Mouse (Mus musculus): ENCODE measurements around the gene Dact3.
A peak's percentile ranks its signal among the peaks of the same experiment; 100 is the strongest.

The Dact3 gene

DNA sequence AGATGAGACGGTGACA lies at the start of gene Dact3:
Dact3 (plus strand) TSS at position 8 of the 16 bp plus-strand sequence.
- no peak for DNase-seq

DNA sequence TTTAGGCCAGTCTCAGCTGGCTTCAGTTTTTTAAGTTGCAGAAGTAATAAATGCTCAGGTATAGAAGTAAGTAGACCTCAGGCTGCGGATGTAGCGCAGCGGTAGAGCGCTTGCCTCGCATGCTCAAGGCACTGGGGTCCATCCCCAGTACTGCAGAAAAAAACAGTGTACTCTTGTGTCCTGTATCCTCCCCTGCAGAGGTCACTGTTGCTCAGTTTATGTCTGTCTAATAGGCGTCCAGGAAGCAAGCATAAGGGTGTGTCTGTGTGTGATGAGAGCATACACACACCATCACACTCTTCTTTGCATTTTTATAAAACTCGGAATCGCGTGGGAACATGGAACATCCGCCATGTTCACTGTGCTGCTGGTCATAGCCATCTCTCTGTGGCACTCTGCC lies 49.3 kb upstream of the Dact3 start:
- peak; percentile 46 for DNase-seq

DNA sequence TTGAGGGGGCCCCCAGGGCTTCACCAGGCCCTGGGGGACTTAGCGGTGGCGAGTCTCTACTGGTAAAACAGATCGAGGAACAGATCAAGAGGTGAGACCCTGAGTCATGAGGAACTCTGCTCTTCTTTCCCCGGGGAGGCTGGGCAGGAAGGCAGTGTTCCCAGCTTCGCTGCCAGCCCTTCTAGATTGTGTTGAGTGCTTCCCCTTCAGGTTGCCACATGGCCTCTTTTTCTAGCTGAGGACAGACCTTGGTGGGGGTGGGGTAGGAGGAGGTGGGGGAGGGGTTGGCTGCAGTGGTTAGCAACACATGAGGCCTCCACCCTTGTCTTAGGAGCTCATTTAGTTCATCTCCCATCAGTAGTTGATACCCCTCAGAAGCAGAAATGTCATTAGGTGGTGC lies 48.5 kb upstream of the Dact3 start:
- no peak for DNase-seq

DNA sequence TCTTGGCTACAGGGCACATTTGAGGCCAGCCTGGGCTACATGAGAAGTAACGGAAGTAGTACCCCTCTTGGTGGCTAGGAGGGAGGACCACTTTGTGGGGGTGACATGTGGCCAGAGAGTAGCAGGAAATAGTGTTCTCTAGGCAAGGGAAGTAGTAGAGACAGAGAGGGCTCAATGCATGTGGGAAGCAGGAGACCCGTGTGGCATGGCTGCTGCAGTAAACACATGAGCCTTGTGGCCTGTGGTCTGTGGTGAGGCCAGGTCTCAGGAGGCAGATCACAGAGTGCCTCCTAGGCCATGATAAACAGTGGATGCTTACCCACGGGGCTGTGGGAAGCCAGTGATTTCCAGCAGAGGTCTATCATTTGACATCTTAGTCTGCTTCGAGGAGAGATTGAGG lies 47.8 kb upstream of the Dact3 start:
- no peak for DNase-seq

DNA sequence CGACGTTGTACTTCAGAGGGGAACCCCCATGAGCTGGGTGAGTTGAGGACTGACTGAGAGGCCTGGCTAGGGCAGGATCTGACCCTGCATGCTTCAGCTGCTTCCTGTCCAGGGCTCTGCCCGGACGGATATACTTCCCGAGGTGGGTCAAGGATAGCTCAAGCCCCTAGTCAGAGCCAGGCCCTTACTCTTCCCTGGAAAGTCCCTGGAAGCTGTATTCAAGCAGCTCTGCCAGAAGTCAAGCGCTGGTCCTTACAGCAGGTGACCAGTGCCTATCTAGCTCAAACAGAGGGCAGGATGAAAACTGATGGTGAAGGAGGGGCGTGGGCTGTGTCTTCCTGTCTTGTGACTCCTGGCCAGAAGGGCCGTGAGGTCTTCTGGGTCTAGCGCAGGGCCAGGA lies 44.7 kb upstream of the Dact3 start:
- DNase-seq, result peak; percentile 51

DNA sequence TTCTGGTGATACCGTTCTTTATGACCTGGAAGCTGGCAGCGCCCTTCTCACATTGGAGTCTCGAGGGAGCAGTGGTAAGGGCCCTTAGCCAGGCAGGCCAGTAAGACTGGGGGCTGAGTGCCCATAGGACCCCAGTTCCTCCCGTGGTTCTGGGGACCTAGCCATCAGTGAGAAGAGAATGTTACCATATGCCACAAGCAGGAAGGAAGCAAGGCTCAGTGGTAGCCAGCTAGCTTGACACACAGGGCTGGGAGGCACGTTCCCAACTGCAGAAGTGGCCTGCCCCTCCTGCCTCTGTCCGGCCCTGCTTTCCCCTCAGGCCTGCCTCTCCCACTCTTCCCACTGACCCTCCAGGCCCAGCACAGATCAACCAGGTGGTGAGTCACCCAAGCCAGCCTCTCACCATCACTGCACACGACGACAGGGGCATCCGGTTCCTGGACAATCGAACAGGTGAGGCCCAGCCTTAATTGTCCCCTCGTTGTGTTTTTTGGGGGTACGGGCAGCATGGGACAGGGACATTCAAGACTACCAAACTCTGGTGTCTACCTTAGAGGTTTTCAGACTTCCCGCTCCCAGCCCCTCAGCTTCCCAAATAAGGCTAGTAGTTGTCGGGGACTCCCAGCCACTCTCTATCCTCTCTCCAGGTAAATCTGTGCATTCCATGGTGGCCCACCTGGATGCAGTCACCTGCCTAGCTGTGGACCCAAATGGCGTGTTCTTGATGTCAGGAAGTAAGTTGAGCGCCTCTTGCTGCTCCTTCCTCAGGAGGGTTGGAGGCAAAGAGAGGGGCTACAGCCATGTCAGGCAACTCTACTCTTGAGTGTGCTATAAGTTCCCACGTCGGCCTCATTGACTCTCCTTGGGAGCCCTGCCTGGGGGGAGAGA lies 37.0 kb upstream of the Dact3 start:
- no peak for DNase-seq

DNA sequence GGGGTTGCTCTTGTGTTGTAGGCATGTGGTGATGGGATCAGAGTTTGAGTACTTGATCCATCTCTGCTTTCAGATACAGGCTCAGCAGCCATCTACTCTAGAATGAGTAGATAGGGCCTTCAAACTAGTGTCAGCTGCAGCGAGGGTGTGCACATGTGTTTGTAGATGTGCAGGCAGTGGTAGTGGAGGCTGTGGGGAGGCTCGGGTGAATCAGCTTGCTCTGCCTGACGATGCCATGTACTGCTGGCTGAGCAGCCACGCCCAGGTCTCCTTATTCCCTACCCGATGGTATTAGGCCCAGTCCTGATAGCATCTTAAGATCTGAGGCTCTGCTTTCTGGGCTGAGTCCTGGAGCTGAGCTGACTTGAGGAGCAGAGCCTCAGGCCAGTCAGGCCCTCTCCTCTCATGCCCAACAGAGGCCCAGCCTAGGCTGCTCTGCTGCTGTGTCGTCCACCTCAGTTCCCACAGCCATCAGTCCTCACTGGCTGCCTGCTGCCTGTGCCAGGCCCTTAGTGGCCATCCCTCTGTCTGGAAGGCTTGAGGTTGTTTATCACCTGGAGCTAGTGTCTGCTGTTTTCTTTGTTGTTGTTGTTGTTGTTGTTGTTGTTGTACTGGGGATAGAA lies 36.2 kb upstream of the Dact3 start:
- DNase-seq, result no peak

DNA sequence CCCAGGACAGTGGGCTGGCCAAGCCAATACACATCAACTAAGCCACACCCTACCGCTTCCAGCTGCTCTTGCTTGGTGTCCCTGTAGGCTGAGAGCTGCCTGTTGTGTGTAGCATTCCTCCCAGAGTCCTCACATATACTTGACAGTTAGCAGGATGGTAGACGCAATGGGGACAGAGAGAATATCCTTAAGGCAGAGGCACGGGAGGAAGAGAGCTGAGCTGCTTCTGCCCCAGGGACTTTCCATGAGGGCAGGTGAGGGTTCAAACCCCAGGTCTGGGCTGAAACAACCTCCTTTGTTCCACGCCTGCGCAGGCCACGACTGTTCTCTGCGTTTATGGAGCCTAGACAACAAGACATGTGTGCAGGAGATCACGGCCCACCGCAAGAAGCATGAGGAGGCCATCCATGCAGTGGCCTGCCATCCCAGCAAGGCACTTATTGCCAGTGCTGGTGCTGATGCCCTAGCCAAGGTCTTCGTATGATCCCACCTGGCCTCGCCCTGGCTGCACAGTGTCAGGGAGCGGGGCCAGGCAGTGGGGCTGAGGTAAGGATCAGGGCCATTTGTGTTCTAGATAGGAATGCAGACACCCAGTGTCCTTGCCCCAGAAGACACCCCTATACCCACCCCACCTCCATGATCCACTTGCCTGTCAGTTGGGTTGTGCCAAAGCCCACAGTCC lies 35.5 kb upstream of the Dact3 start:
- no peak for DNase-seq

DNA sequence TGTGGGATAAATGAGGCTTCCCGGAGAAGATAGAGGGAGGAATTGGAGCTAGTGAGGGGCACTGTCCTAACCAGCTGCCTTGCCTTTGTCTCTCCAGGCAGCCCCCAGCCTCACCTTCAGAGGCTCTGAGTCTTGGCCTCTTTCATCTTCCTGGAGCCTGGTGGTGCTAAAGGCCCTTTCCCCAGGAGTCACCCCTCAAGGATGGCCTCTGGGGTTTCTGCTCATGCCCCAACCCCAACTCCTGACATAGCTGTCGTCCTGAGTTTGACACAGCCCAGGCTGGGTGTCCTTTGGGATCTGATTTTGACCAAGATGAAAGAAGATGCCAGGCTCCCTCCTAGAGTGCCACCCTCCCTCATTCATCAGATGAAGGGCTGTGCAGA lies 35.0 kb upstream of the Dact3 start:
- DNase-seq, result no peak

DNA sequence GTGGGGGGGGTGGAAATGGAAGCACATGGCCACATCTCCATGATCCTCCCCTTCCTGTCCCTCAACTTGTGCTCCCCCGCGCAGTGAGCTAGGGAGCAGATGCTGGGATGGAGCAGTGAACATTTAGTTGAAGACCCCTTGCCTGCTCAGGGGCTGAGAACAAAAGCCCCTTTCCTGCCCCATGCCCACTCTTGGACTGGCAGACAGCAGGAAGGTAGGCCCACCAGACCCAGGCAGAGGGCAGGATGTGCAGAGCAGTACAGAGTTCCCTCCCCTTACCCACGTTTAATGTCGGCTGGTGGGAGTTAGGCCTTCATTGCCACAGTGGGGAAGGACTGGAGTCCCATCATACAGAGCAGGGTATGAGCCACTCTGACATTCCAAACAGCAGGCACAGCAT lies 34.0 kb upstream of the Dact3 start:
- DNase-seq, result no peak

DNA sequence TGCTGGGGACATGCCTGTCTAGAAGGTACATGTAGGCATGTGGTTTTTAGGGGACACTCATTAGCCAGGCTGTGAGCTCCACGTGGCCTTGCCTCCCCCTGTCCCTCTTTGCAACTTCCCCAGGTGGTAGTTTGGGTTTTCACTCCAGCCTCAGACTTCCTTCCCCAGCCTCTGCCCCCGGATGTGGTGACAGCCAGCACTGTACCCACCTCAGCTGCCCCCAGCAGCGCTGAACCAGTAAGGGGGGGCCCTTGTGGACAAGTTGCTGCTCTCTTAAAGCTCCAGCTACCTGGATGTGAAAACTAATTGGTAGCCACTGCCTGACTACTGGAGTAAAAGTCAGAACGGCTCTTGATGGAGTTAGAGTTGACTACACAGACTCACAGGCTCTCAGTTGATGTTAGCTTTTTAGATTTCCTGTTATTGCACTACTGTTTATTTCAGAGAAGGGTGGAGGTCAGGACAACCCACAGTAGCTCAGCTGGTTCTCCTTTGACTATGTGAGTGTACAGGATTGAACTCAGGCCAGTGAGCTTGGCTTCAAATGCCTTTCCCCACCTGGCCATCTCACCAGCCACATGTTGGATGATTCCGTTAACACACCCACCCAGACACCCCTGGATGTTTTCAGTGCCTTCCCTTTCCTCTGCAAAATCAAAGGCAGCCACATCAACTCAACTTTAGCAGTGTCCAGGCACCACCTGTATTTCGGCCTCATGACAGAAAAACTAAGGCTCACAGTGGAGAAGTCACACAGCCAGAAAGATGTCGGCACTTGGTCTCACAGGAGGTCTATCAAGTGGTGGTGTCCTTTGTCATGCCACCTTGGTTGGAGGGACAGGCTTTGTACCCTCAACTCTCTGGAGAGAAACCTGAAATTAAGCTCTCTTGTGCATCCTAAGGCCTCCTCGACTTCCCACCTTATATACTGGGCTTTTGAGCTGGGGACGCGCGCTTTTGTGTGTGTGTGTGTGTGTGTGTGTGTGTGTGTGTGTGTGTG lies 33.3 kb upstream of the Dact3 start:
- DNase-seq, result no peak

DNA sequence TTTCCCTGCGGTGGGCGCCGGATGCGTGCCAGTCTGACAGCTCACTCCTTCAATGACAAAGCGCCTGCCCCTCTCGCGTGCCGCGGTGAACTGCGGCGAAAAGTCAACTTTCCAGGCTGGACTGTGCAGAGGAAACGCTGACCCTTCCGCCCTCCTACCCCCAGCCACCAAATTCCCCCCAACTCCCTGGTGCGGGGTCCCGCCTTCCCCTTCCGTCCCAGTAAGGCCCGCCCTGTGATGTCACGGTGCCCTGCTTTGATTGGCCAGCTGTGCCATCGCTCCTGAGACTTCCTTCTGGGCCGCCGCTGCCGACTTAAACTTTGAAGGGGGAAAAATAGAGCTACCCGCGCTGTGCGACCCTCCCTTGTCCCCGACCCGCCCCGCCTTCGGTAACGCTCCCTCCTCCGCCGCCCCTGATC lies 32.5 kb upstream of the Dact3 start, which contains the start of gene Prkd2:
Prkd2 (plus strand) TSS at position 258 of the 419 bp plus-strand sequence.
- DNase-seq, result peak; percentile 97

DNA sequence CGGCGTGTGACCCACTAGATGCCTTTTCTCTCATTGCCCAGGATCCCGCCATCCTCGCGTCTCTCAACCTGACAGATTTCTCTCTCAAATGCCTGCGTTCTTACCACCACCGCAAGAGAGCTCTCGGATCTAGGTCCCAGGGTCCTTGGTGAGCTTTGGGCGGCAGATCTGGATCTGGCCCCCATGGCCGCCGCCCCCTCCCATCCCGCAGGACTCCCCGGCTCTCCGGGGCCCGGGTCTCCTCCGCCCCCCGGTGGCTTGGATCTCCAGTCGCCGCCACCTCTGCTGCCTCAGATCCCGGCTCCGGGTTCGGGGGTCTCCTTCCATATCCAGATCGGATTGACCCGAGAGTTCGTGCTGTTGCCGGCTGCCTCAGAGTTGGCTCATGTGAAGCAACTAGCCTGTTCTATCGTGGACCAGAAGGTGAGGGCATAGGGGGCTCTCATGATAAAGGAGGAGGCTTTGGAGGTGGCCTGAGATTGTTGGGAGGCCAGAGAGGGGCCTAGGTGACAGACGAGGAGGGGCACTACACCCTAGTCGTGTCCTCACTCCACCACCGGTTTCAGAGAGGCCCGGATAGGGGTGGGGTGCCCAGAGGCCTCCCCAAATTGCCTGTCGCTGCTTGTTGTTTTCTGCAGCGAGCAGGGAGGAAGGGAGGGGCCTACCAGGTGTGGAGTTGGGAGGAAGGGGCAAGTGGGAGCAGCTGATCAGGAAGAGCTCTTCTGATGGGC lies 31.5 kb upstream of the Dact3 start:
- DNase-seq, result peak; percentile 50

DNA sequence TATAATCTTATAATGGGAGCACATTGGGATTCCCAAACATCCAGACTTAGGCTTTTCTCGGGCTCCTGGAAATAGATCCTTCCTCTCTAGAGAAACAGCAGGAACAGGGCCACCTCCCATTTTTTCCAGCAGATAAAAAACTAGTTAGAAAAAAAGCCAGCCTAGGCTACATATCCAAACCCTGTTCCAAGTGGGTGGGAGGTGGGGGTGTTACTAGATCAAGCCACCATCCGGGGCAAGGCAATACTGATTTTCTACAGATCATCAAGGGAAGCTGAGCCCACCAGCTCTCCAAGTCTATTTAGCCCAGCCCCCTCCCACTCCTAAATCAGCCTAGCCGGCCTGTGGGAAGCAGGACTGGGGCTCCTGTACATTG lies 30.4 kb upstream of the Dact3 start:
- no peak for DNase-seq

DNA sequence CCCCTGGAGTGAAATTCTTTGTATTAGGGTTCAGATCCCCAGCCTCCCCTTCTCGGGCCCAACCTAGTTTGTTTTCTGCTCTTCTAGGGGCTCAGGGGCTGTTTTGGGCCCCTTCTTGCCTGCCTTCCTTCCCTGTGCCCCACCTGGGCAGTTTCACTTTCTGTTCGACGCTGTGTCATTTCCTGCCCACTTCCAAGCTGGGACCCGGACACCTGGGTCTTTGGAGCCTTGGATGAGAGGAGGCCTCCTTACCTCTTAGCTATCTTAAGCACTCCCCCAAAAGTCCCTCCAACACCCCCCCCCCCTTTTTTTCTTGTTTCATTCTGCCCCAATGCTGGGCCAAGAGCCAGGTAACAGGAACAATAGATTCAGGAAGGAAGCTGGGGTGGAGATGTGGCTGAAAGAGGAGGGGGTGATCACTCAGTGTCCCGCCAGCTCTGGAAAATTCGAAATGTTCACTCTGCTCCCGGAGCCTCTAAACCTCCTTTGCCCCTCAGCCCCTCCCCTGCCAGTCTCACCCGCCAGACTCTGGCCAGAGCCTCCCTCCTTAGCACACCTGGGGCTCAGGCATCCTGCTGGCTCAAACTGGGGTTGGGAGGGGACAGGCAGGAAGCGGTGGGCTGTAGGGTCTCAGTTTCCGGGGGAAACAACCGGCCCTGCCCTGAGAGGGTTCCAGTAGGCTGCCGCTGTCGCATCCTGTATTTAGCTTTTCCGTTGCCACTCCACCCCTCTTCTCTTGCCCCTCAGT lies 29.9 kb upstream of the Dact3 start:
- DNase-seq, result peak; percentile 65

DNA sequence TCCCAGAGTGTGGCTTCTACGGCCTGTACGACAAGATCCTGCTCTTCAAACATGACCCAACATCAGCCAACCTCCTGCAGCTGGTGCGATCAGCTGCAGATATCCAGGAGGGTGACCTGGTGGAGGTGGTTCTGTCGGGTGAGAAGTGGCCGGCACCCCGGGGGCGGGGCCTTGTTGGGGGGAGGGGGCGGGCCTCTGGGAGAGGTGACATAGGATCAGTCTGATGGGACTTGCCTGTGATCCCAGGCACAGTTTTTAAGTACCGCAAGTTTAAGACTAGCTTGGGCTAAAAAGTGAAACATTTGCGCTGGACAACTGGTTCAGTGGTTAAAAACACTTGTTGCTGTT lies 29.3 kb upstream of the Dact3 start:
- no peak for DNase-seq

DNA sequence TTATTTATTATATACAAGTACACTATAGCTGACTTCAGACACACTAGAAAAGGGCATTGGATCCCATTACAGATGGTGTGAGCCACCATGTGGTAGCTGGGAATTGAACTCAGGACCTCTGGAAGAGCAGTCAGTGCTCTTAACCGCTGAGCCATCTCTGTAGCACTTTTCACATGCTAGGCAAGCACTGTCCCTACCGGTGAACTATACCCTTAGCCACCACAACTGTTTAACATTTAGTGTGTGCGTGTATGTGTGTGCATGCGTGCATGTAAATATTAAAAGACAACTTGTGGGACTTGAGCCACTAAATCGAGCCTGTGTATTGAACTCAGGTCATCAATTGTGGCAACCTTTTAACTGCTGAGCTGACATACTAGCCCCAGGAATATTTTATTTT lies 28.3 kb upstream of the Dact3 start:
- DNase-seq, result no peak

DNA sequence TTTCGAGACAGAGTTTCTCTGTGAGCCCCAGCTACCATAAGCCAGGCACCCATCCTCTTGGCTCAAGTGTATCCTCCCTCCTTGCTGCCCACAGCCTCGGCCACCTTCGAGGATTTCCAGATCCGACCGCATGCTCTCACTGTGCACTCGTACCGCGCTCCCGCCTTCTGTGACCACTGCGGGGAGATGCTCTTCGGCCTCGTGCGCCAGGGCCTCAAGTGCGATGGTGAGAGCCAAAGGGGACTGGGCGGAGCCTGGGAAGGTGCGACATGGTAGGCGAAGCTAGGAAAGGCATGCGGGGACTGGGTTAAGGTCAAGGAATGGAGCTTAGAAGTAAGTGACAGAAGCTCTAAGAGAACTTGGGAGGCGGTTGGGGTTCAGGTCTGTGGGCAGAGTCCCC lies 27.6 kb upstream of the Dact3 start:
- DNase-seq, result no peak

DNA sequence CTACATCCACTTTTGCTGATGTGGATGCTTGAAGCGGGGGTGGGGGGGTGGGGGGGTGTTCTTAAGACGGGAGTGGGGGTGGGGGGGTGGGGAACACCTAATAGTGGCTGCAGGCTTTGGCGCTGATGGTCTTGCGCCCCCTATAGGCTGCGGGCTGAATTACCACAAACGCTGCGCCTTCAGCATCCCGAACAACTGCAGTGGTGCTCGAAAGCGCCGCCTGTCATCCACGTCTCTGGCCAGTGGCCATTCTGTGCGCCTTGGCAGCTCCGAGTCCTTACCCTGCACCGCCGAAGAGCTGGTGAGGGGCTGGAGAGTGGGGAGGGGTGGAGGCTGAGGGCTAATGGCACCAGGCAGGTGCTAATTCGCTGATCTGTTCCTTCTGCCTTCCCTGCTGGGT lies 26.5 kb upstream of the Dact3 start:
- peak; percentile 75 for DNase-seq

DNA sequence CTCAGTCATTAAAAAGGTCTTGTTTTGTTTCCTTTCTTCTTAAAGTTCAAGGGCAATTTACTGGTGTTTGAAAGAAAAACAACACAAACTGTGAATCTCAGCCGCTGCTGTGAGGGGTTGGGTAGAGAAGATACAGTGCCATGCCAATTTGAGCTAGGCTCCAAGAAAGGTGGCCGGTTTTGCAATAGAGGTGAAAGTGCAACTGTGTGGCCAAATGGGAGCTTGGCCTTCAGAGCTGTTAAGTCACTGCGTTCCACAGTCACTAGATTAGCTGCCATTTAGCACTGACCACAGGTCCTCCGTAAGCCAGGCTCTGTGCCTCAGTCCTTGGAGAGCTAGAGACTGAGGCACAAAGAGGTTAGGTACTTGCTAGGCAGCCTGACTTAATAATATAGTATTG lies 23.5 kb upstream of the Dact3 start:
- DNase-seq, result no peak

DNA sequence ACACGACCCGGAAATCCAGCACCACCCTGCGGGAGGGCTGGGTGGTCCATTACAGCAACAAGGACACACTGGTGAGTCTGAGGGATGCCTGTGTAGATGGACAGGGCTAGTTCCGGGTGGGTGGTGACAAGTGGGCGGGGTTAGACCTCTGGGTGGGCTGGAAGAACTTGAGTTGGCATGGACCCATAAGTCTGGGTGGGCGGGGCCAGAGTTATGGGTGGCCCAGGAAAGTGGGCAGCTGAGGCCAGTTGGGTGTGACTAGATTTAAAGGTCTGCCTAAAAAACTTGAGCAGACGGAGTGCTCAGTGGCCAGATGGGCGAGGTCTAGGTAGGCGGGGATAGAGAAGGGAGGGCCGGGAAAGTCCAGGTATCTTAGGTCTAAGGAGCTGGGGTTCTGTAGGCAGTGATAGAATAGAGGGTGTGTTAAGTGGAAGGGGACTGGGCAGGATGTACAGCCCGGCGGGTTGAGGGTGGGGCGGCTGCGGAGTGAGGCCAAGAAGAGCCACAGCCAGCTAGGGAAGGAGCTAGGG lies 21.8 kb upstream of the Dact3 start:
- peak; percentile 58 for DNase-seq

DNA sequence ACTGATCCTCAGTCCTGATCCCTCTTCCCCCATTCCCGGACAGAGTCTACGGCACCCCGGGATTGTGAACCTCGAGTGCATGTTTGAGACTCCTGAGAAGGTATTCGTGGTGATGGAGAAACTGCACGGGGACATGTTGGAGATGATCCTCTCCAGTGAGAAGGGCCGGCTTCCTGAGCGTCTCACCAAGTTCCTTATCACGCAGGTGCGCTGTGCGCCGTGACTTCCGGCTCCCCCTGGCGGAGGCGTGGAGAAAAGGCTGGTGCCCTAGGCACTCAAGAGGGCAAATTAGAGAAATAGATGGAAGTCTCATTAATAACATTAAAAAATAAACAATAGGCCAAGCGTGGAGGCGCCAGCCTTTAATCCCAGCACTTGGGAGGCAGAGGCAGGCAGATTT lies 16.8 kb upstream of the Dact3 start:
- peak; percentile 65 for DNase-seq
